ENCODE assay signal across 30 mouse cellular contexts in genomic region chr11:29827729-29828128, GRCm38 (mm10). TPM values are rescaled to one million over a fixed set of nuclear protein-coding genes. Genes with fewer than 3 reads are reported as not detected.
DNase-seq lines count a peak whose midpoint lies in the region; ATAC-seq and TF ChIP-seq lines count a peak whose summit lies in the region.
"Had no signal": no experiment of that assay in that cellular context is flagged by ENCODE, and none has a peak within 500 bp of the region (broad histone marks: within the 10 kb centered on the region; RNA-seq: fewer than 3 reads in every experiment).

No protein-coding gene starts in this region.

- no peak overlapping the region for H3K4me3 ChIP-seq in forebrain, postnatal 0 days (ENCODE audit: low read depth, low read length)
- H3K4me3 ChIP-seq in forebrain, embryonic 15.5 days = no peak overlapping the region
- no peak overlapping the region for H3K4me3 ChIP-seq in layer of hippocampus, adult 2 months
- H3K4me3 ChIP-seq in midbrain, embryonic 16.5 days (ENCODE audit: low read depth, low read length) = no peak overlapping the region
- no peak overlapping the region for H3K4me3 ChIP-seq in midbrain, embryonic 11.5 days (ENCODE audit: low read depth, low read length)
- H3K4me3 ChIP-seq: embryonic facial prominence, embryonic 10.5 days; embryonic facial prominence, embryonic 13.5 days; erythroblast, embryonic 14.5 days; forebrain, embryonic 12.5 days; heart, embryonic 12.5 days; heart, embryonic 15.5 days; hindbrain, embryonic 10.5 days had no signal

- 0 out of 2 replicates have a peak, but pooled peaks cover 3% of the 10 kb centered on the region for H3K36me3 ChIP-seq in forebrain, postnatal 0 days (ENCODE audit: insufficient read depth)
- H3K36me3 ChIP-seq in forebrain, embryonic 15.5 days = no peaks in the 10 kb centered on the region
- no peaks in the 10 kb centered on the region for H3K36me3 ChIP-seq in midbrain, embryonic 16.5 days (ENCODE audit: control insufficient read depth, insufficient read depth, low read length)
- H3K36me3 ChIP-seq in midbrain, embryonic 11.5 days (ENCODE audit: control insufficient read depth, insufficient read depth, low read length) = no peaks in the 10 kb centered on the region
- H3K36me3 ChIP-seq: embryonic facial prominence, embryonic 10.5 days; embryonic facial prominence, embryonic 13.5 days; forebrain, embryonic 12.5 days; G1E; heart, embryonic 12.5 days; heart, embryonic 15.5 days; hindbrain, embryonic 10.5 days had no signal

- H3K4me1 ChIP-seq in forebrain, postnatal 0 days (ENCODE audit: insufficient read depth) = peaks cover 6% of the 10 kb centered on the region; the same call in 1 of the 2 replicates
- H3K4me1 ChIP-seq in forebrain, embryonic 15.5 days = no peaks in the 10 kb centered on the region
- no peaks in the 10 kb centered on the region for H3K4me1 ChIP-seq in midbrain, embryonic 16.5 days (ENCODE audit: control insufficient read depth, insufficient read depth, low read length)
- no peaks in the 10 kb centered on the region for H3K4me1 ChIP-seq in midbrain, embryonic 11.5 days (ENCODE audit: control insufficient read depth, insufficient read depth, low read length)

- no peaks in the 10 kb centered on the region for H3K27me3 ChIP-seq in forebrain, postnatal 0 days (ENCODE audit: insufficient read depth, low read length)
- H3K27me3 ChIP-seq in forebrain, embryonic 15.5 days = 0 out of 2 replicates have a peak, but pooled peaks cover 4% of the 10 kb centered on the region
- peaks cover 7% of the 10 kb centered on the region; the same call in 1 of the 2 replicates for H3K27me3 ChIP-seq in midbrain, embryonic 16.5 days (ENCODE audit: control insufficient read depth, insufficient read depth, low read depth, low read length)
- peaks cover 13% of the 10 kb centered on the region for H3K27me3 ChIP-seq in midbrain, embryonic 11.5 days (ENCODE audit: control insufficient read depth, insufficient read depth, low read length)
- H3K27me3 ChIP-seq: CH12.LX, Patski had no signal

- TF ChIP-seq CTCF in forebrain, postnatal 0 days (IDR thresholded peaks at IDR 0.05; ENCODE audit: low read depth) = no peak
- TF ChIP-seq CTCF in layer of hippocampus, adult 2 months (conservative IDR thresholded peaks at IDR 0.05) = no peak

- H3K9ac ChIP-seq in forebrain, postnatal 0 days = no peak overlapping the region
- H3K9ac ChIP-seq in forebrain, embryonic 15.5 days (replicated peaks) = no peak overlapping the region
- no peak overlapping the region for H3K9ac ChIP-seq in midbrain, embryonic 16.5 days (ENCODE audit: low read depth, low read length)
- no peak overlapping the region for H3K9ac ChIP-seq in midbrain, embryonic 11.5 days (ENCODE audit: low read length)
- H3K9ac ChIP-seq: embryonic facial prominence, embryonic 13.5 days; forebrain, embryonic 12.5 days; heart, embryonic 12.5 days; heart, embryonic 15.5 days; hindbrain, embryonic 14.5 days had no signal

- WGBS in forebrain, postnatal 0 days = 77% methylated on average over 2 of the region's 2 CpGs
- WGBS in forebrain, embryonic 15.5 days = 85% methylated on average over 2 of the region's 2 CpGs
- 83% methylated on average over 2 of the region's 2 CpGs for WGBS in midbrain, embryonic 16.5 days
- 87% methylated on average over 2 of the region's 2 CpGs for WGBS in midbrain, embryonic 11.5 days

- peak; percentile 75 for ATAC-seq in forebrain, postnatal 0 days
- no peak for ATAC-seq in forebrain, embryonic 15.5 days (replicated peaks)
- peak; percentile 66; the same call in 1 of the 2 replicates for ATAC-seq in midbrain, embryonic 16.5 days
- no peak for ATAC-seq in midbrain, embryonic 11.5 days (ENCODE audit: low FRiP score)
- ATAC-seq in activated CD4-positive, CD25-positive, alpha-beta regulatory T cell, adult 4 months = no peak
- ATAC-seq: Patski had no signal

- H3K4me2 ChIP-seq in forebrain, postnatal 0 days (ENCODE audit: low read depth) = no peak overlapping the region
- no peak overlapping the region for H3K4me2 ChIP-seq in forebrain, embryonic 15.5 days (replicated peaks)
- no peak overlapping the region for H3K4me2 ChIP-seq in midbrain, embryonic 16.5 days (ENCODE audit: low read length)
- H3K4me2 ChIP-seq in midbrain, embryonic 11.5 days = no peak overlapping the region
- H3K4me2 ChIP-seq: embryonic facial prominence, embryonic 13.5 days; forebrain, embryonic 12.5 days; heart, embryonic 12.5 days; heart, embryonic 15.5 days; hindbrain, embryonic 14.5 days had no signal

- peak; percentile 51 for DNase-seq in forebrain, postnatal 0 days
- DNase-seq in layer of hippocampus, adult 2 months (ENCODE audit: low spot score in 2 of 2) = peak in 1 of 2 experiments; percentile 33
- DNase-seq in layer of hippocampus, adult 8-10 months (ENCODE audit: low spot score in 2 of 2) = no peak
- DNase-seq in midbrain, embryonic 11.5 days (ENCODE audit: low spot score, missing footprints) = no peak
- DNase-seq: adrenal gland, adult 2 months; adrenal gland, postnatal 14 days; B cell, adult 2 months; cerebellum, adult 11-12 months; cerebellum, adult 8-10 months; cerebellum, postnatal 10 days; cerebellum, postnatal 36 days; embryo, embryonic 11 days; gastrocnemius, postnatal 25 days; heart, adult 18-20 months; heart, postnatal 10 days; heart, postnatal 36 days had no signal

- no peak overlapping the region for H3K27ac ChIP-seq in forebrain, postnatal 0 days (ENCODE audit: low read depth, low read length)
- H3K27ac ChIP-seq in forebrain, embryonic 15.5 days (replicated peaks) = no peak overlapping the region
- peak overlapping the region; percentile 80 for H3K27ac ChIP-seq in layer of hippocampus, adult 2 months
- H3K27ac ChIP-seq in midbrain, embryonic 16.5 days (ENCODE audit: low read length) = no peak overlapping the region
- H3K27ac ChIP-seq in midbrain, embryonic 11.5 days (ENCODE audit: low read depth, low read length) = no peak overlapping the region
- H3K27ac ChIP-seq: embryonic facial prominence, embryonic 10.5 days; embryonic facial prominence, embryonic 13.5 days; forebrain, embryonic 12.5 days; heart, embryonic 15.5 days; hindbrain, embryonic 10.5 days; hindbrain, embryonic 14.5 days had no signal

- no peaks in the 10 kb centered on the region for H3K9me3 ChIP-seq in forebrain, postnatal 0 days (ENCODE audit: low read length)
- H3K9me3 ChIP-seq in forebrain, embryonic 15.5 days = no peaks in the 10 kb centered on the region
- no peaks in the 10 kb centered on the region for H3K9me3 ChIP-seq in midbrain, embryonic 16.5 days (replicated peaks; ENCODE audit: control insufficient read depth, low read length, poor library complexity, severe bottlenecking)
- no peaks in the 10 kb centered on the region for H3K9me3 ChIP-seq in midbrain, embryonic 11.5 days (ENCODE audit: control insufficient read depth, low read length)
- H3K9me3 ChIP-seq: embryonic facial prominence, embryonic 10.5 days; embryonic facial prominence, embryonic 13.5 days; forebrain, embryonic 12.5 days; G1E; heart, embryonic 12.5 days; heart, embryonic 15.5 days; hindbrain, embryonic 10.5 days had no signal

RNA-seq across cellular contexts. Expression of gene 4931440F15Rik, which starts 2.3 kb away (rescaled TPM):
- total RNA-seq in forebrain, postnatal 0 days (2014; rRNA removed) = 0.52 and 0.54 TPM in 2 replicates
- polyA plus RNA-seq in forebrain, postnatal 0 days (2015; fragmentation: Nextera tagmentation; extraction: Ambion mirVana) = 0.24 and 0.29 TPM in 2 replicates
- 0.37 and 0.47 TPM in 2 replicates for polyA plus RNA-seq in forebrain, embryonic 15.5 days (2015; fragmentation: Nextera tagmentation; extraction: Ambion mirVana)
- total RNA-seq in layer of hippocampus, adult 2 months (2021) = 1 to 10 TPM; 2.4 to 3.1 TPM
- total RNA-seq in layer of hippocampus, adult 8-10 months (2022) = 1 to 10 TPM; 2.5 to 3.2 (median 2.7) TPM
- 0.83 TPM in 2 replicates for polyA plus RNA-seq in midbrain, embryonic 16.5 days (2015; fragmentation: Nextera tagmentation; extraction: Ambion mirVana)
- polyA plus RNA-seq in midbrain, embryonic 11.5 days (2014; fragmentation: Nextera tagmentation; extraction: Ambion mirVana) = 0.11 TPM in 1 of 2 replicates, not detected in the other
- not detected for polyA plus RNA-seq in activated CD4-positive, CD25-positive, alpha-beta regulatory T cell, adult 4 months (2017; shearing (Covaris generic))
- total RNA-seq: CH12.LX had no signal
- polyA plus RNA-seq: erythroblast, embryonic 14.5 days; G1E had no signal

Comparison
In these comparisons a context has a peak if more than half of its experiments do, and no peak if none do; other contexts are left out.
1. ATAC-seq: peak in forebrain, postnatal 0 days (single experiment) and midbrain, embryonic 16.5 days (single experiment); none in forebrain, embryonic 15.5 days (single experiment), midbrain, embryonic 11.5 days (single experiment) and activated CD4-positive, CD25-positive, alpha-beta regulatory T cell, adult 4 months (single experiment).